Mouse (Mus musculus) testis, postnatal 14 days (tissue): Measurements from ENCODE around the gene Gfra1.

ENCODE experiments used
- DNase-seq: peaks from one replicate; pipeline ENCODE4 v3.0.0; 2021; ENCODE audit warnings: low spot score

Gene Gfra1

GRCm38 (mm10) chr19:58391796-58392195 is 63.9 kb downstream of the Gfra1 start:
- no peak for DNase-seq

DNA sequence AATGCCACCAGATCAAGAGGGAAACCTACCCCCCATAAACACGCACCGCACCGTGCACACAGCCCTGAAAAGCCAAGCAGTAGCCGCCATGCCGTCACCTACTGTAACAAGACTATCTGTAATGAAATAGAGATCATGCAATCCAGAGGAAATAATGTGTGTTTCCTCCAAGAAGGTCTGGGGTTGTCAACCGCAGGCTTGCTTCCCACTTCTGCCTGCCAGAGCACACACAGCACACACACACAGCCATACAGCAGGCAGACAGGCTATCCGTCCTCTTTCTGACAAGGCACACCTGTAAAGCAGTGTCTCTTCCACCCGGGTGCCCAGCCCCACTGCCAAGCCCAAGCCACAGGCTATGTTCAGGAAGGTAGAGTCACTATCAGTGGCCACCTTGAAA is 66.2 kb downstream of the Gfra1 start:
- no peak for DNase-seq

GRCm38 (mm10) chr19:58388851-58389447 is 66.8 kb downstream of the Gfra1 start:
- DNase-seq, result no peak

GRCm38 (mm10) chr19:58383273-58383672 is 72.4 kb downstream of the Gfra1 start:
- no peak for DNase-seq

GRCm38 (mm10) chr19:58382535-58382934 is 73.2 kb downstream of the Gfra1 start:
- no peak for DNase-seq

DNA sequence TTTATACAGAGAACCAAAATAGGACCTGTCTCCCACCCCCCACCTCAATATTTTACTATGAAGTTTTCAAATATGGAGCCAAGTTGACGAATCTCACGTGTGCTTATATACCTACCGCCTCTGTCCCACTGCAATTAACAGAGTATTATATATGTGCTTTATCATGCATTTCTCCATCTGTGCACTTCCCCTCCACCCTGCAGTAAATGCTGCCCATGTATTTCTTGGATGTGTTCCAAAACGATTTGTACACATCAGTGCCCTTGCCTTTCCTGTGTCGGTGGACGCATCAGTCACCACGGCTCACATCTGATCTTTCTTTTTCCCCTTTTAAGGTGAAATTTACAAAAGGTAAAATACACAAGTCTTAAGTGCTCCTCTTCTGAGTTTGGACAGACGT is 77.7 kb downstream of the Gfra1 start:
- DNase-seq, result no peak

DNA sequence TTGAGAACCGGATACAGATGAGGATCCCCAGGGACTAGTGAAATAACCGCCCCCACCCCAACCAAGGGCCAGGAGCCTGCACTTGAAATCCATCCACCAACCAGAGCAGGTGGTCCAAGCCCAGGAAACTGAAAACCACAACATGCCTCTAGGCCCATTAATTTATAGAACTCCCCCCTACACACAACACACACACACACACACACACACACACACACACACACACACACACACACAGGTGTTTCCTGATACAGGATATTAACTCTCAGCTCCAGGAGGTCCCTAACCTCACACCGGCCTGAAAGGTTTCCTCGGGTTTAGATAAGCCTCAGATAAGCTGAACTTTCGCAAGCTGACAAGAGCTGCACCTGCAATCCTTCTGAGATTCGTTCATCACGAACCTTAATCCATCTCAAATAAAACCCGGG is 79.0 kb downstream of the Gfra1 start:
- no peak for DNase-seq

GRCm38 (mm10) chr19:58374648-58375047 is 81.1 kb downstream of the Gfra1 start:
- no peak for DNase-seq

- DNase-seq, result no peak
Measured at GRCm38 (mm10) chr19:58374155-58374554, 81.6 kb downstream of the Gfra1 start.

GRCm38 (mm10) chr19:58368513-58368912 is 87.2 kb downstream of the Gfra1 start:
- DNase-seq, result no peak

- DNase-seq, result peak; percentile 79
Measured at GRCm38 (mm10) chr19:58364688-58365087, 91.0 kb downstream of the Gfra1 start.

DNA sequence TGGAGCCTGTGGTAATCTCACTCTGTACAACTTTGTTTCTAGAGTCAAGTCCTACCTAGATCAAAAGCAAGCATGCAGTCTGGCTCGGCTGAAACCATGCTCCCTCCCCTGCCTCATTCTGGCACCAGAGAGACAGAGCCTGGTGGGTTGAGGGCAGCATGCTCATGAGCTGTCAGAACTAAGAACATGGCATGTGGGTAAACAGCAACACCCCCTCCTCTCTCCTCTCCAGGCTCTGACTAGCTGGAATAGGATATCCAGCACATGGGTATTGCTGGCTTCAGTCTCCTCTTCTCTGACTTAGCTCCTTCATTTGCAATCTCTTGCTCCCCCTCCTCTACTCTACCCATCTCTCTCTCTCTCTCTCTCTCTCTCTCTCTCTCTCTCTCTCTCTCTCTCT is 94.7 kb downstream of the Gfra1 start:
- no peak for DNase-seq

GRCm38 (mm10) chr19:58358063-58358462 is 97.6 kb downstream of the Gfra1 start:
- DNase-seq, result no peak

DNA sequence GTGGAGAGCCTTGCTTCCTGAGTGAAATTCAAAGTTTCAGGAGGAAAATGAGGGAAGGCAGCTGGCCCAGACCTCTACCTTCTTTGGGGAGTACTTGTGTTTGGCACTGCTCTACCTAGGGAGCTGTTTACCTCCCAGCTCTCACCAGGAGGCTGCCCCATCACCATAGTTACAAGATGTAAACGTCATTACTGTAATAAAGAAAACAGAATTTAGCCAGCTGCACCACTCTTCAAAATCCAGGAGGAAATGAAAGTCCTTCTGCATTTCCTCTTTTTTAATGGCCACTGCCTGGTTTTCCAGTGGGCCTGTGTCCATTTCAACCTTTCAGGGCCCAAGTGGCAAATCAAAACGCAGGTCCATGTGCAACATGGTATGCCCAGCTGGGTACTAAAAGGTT is 101.8 kb downstream of the Gfra1 start:
- no peak for DNase-seq

- DNase-seq, result no peak
Measured at GRCm38 (mm10) chr19:58353260-58353870, 102.3 kb downstream of the Gfra1 start.

DNA sequence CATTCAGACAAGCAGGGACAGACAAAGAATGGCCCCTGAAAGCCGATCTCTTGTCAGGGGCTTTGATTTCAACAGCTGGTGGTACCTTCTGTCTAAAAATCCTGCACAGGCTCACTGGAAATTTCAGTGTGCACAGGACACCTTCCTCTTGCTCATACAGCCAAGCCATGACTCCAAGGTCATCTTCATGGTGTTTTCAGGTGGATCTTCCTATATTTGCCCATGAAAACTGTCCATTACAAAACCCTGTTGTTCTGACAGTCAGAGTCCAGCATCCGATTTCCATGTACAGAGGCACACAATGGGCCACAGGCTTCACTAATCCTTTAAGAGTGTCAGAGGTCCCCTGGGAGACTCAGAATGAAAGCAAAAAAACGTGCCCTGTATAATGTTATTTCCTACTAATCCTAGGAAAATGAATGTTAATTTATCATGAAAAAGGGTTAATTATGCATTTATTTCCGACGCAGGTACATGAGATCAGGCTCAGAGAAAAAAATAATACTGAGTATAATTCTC is 105.8 kb downstream of the Gfra1 start:
- no peak for DNase-seq

GRCm38 (mm10) chr19:58345137-58345536 is 110.6 kb downstream of the Gfra1 start:
- DNase-seq, result no peak

- DNase-seq, result no peak
Measured at GRCm38 (mm10) chr19:58341351-58341750, 114.4 kb downstream of the Gfra1 start.

- DNase-seq, result no peak
Measured at GRCm38 (mm10) chr19:58340221-58340620, 115.5 kb downstream of the Gfra1 start.

- no peak for DNase-seq
Measured at GRCm38 (mm10) chr19:58336802-58337201, 118.9 kb downstream of the Gfra1 start.

- no peak for DNase-seq
Measured at GRCm38 (mm10) chr19:58335585-58336530, 119.9 kb downstream of the Gfra1 start.

DNA sequence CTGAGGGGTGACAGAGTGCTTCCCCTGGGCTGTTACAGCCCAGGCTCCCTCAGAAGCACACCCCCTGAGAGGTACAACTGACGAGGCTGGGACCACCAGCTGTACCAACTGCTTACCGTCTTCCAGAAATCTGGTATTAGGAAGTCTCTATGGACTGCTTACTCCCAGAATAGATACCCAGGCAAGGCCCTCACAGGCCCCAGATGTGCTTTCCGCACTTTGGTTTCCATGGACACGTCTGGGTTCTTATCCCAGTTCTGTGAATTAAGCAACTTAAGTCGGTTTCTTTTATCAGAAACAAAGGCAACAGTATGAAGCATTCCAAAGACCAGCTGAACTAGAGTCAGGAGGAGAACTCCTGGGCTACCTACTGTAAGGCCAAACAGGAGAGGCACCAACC is 126.4 kb downstream of the Gfra1 start:
- DNase-seq, result no peak

DNA sequence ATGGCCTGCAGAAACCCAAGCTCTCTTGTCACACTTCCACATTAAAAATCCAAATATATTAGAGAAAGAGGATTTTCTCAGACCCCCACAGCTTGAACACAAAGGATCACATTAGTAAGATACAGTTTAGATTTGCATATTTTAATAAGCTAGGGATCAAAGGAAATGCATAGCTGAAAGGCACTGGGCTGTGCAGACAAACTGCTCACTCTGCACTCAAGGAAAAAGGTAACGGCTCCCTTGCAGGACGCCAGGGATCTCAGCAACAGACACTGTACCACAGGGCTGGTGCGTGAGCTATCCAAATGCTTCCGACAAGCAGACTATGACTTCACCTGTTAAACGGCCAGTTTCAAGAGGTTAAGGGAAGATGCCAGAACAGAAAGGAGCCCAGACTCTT is 127.7 kb downstream of the Gfra1 start:
- no peak for DNase-seq
